Mouse (Mus musculus): Measurements from ENCODE around the gene Shox2. TPM values are rescaled to one million over a fixed set of nuclear protein-coding genes. Genes with fewer than 3 reads are reported as not detected.

Gene Shox2
- polyA plus RNA-seq, 1 experiment from 2014 or later, result 33.9 TPM

- H3K4me3 ChIP-seq, result no peak overlapping the region
- peaks cover 7% of the 10 kb centered on the region; the same call in 1 of the 2 replicates for H3K27me3 ChIP-seq
- 36% methylated on average over 10 of the region's 10 CpGs for WGBS
- no peaks in the 10 kb centered on the region for H3K36me3 ChIP-seq
- H3K9me3 ChIP-seq, result no peaks in the 10 kb centered on the region
- H3K4me1 ChIP-seq, result no peaks in the 10 kb centered on the region
- no peak overlapping the region for H3K9ac ChIP-seq
- H3K4me2 ChIP-seq, result no peak overlapping the region
- H3K27ac ChIP-seq, result no peak overlapping the region
- no peak for ATAC-seq (ENCODE audit: insufficient number of reproducible peaks, low FRiP score, low TSS enrichment, low read depth)
These were observed 41.9 kb downstream of the Shox2 start for GRCm38 (mm10) chr3:66939675-66940074.

GRCm38 (mm10) chr3:66922436-66922835 is 59.1 kb downstream of the Shox2 start:
- no peaks in the 10 kb centered on the region for H3K9me3 ChIP-seq
- no peaks in the 10 kb centered on the region for H3K27me3 ChIP-seq
- 40% methylated on average over 3 of the region's 3 CpGs for WGBS
- no peak overlapping the region for H3K9ac ChIP-seq
- no peak for ATAC-seq (ENCODE audit: insufficient number of reproducible peaks, low FRiP score, low TSS enrichment, low read depth)
- H3K4me2 ChIP-seq, result no peak overlapping the region
- no peaks in the 10 kb centered on the region; the same call in 1 of the 2 replicates for H3K4me1 ChIP-seq
- H3K36me3 ChIP-seq, result no peaks in the 10 kb centered on the region
- H3K27ac ChIP-seq, result no peak overlapping the region
- H3K4me3 ChIP-seq, result no peak overlapping the region

Other genes with a start within 250 kb of the Shox2 start
- gene Rsrc1, start 381 bp downstream of the Shox2 start, polyA plus RNA-seq (2015; fragmentation: Nextera tagmentation; extraction: Ambion mirVana), result 36.4 and 39.7 TPM in 2 replicates